Mouse (Mus musculus) stomach, embryonic 14.5 days (tissue): ENCODE measurements around the gene Sptan1. TPM values are rescaled to one million over a fixed set of nuclear protein-coding genes. Genes with fewer than 3 reads are reported as not detected.
"Not testable (repeated sequence)": the region's sequence is repeated elsewhere in the genome, so short reads cannot be mapped to it uniquely, and the experiment has no call there.

Experiments
- ATAC-seq: fragments of 200-750 bp; cut with Nextera tagmentation; 2 replicates; pipeline ENCODE4 v1.8.0; 2017; ENCODE audit warnings: low read depth, moderate TSS enrichment; ENCODE audit not compliant: insufficient number of reproducible peaks, insufficient read depth, low FRiP score
- H3K27ac ChIP-seq: fragments of 300-500 bp; sonication (generic); 2 replicates; pipeline ENCODE4 v1.5.1; 2014; ENCODE audit warnings: mild to moderate bottlenecking, low read length, moderate library complexity, mixed read lengths
- H3K27me3 ChIP-seq: fragments of 300-500 bp; sonication (generic); 2 replicates; pipeline ENCODE4 v1.6.1; 2014; ENCODE audit warnings: low read length, control low read depth, mixed read lengths; ENCODE audit not compliant: control insufficient read depth, insufficient read depth
- H3K36me3 ChIP-seq: fragments of 300-500 bp; sonication (generic); 2 replicates; pipeline ENCODE4 v1.6.1; 2014; ENCODE audit warnings: mild to moderate bottlenecking, control low read depth, low read length, moderate library complexity, mixed read lengths; ENCODE audit not compliant: control insufficient read depth, insufficient read depth
- H3K4me1 ChIP-seq: fragments of 300-500 bp; sonication (generic); 2 replicates; pipeline ENCODE4 v1.6.1; 2014; ENCODE audit warnings: low read length, control low read depth, mixed read lengths; ENCODE audit not compliant: control insufficient read depth, insufficient read depth
- H3K4me2 ChIP-seq: fragments of 300-500 bp; sonication (generic); replicated peaks from 2 replicates; pipeline ENCODE4 v1.6.1; 2014; ENCODE audit warnings: low read depth, low read length, control low read depth
- H3K4me3 ChIP-seq: fragments of 300-500 bp; sonication (generic); 2 replicates; pipeline ENCODE4 v1.5.1; 2014; ENCODE audit warnings: low read depth, low read length, control low read depth
- H3K9ac ChIP-seq: fragments of 300-500 bp; sonication (generic); replicated peaks from 2 replicates; pipeline ENCODE4 v1.6.1; 2014; ENCODE audit warnings: low read depth, mild to moderate bottlenecking, control low read depth, low read length, moderate library complexity, mixed read lengths
- H3K9me3 ChIP-seq: fragments of 300-500 bp; sonication (generic); 2 replicates; pipeline ENCODE4 v1.6.1; 2016; ENCODE audit warnings: low read depth, low read length, control low read depth; ENCODE audit not compliant: control insufficient read depth
- WGBS: fragments of 180-500 bp; shearing (Covaris S2); extraction: QIAGEN DNeasy Blood & Tissue Kit; methylation state at CpG from one replicate; pipeline ENCODE4 v1.1.7; 2014; 5-methylcytosine and 5-hydroxymethylcytosine counted together
- polyA plus RNA-seq: library from polyadenylated mRNA; unstranded; fragments of >200 nt; fragmentation: Nextera tagmentation; extraction: Ambion mirVana; gene quantifications from 2 replicates; pipeline ENCODE4 v1.2.1, GENCODE M21; 2014

Sptan1 gene
- polyA plus RNA-seq, 1 experiment from 2014 or later = 136 TPM

- Histone ChIP-seq H3K4me3 (no peak overlapping the region), H3K27ac (no peak overlapping the region), H3K27me3 (no peaks in the 10 kb centered on the region), H3K4me1 (no peaks in the 10 kb centered on the region), H3K9ac (no peak overlapping the region), H3K36me3 (no peaks in the 10 kb centered on the region), H3K9me3 (no peaks in the 10 kb centered on the region), H3K4me2 (no peak overlapping the region)
- no peak for ATAC-seq
- WGBS = 83% methylated on average over 5 of the region's 5 CpGs
Observed at GRCm38 (mm10) chr2:30044550-30044949, 79.2 kb downstream of the Sptan1 start.

DNA sequence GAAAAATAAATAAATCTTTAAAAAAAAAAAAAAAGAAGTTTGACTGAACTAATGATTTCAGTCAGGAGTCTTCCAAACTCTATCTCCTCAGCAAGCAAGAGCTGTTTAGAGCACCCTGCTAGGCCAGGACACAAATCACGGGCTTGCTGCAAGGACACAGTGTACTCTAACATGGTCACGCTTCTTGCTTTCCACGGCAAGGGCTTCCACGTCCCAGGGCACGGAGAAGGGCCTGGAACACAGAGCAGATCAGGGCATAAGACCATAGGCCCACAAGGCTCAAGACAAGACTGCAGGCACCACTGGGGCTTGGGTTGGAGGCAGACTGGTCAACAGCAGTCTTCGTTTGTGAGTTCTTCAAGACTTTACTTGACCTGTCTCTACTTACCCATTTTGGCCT, 81.8 kb downstream of the Sptan1 start:
- no peak overlapping the region for H3K4me2 ChIP-seq
- 97% methylated on average over 6 of the region's 6 CpGs for WGBS
- H3K9me3 ChIP-seq = no peaks in the 10 kb centered on the region

GRCm38 (mm10) chr2:30048101-30048501, 82.7 kb downstream of the Sptan1 start:
- H3K4me3 ChIP-seq = peak overlapping the region; percentile 59
- no peaks in the 10 kb centered on the region for H3K9me3 ChIP-seq
- no peaks in the 10 kb centered on the region for H3K4me1 ChIP-seq
- WGBS = 61% methylated on average over 11 of the region's 11 CpGs
- no peaks in the 10 kb centered on the region for H3K27me3 ChIP-seq
- no peak for ATAC-seq
- peak overlapping the region; percentile 57 for H3K9ac ChIP-seq
- no peak overlapping the region; the same call in 1 of the 2 replicates for H3K27ac ChIP-seq
- H3K4me2 ChIP-seq = peak overlapping the region; percentile 68
- no peaks in the 10 kb centered on the region for H3K36me3 ChIP-seq

More for the DNA sequence above, 81.8 kb downstream of the Sptan1 start:
- no peak overlapping the region for H3K4me3 ChIP-seq
- H3K36me3 ChIP-seq = no peaks in the 10 kb centered on the region
- no peaks in the 10 kb centered on the region for H3K4me1 ChIP-seq
- no peak for ATAC-seq
- H3K9ac ChIP-seq = no peak overlapping the region
- no peak overlapping the region for H3K27ac ChIP-seq
- H3K27me3 ChIP-seq = no peaks in the 10 kb centered on the region

- WGBS = 1% methylated on average over 54 of the region's 54 CpGs
- H3K4me3 ChIP-seq = peak within 1 kb of the TSS; percentile 59
- H3K27ac ChIP-seq = peak within 1 kb of the TSS; percentile 93
- no peaks in the 10 kb centered on the region for H3K27me3 ChIP-seq
- H3K9ac ChIP-seq = peak within 1 kb of the TSS; percentile 57
- no peaks in the 10 kb centered on the region for H3K9me3 ChIP-seq
- peak within 1 kb of the TSS; percentile 68 for H3K4me2 ChIP-seq
- no peaks in the 10 kb centered on the region for H3K4me1 ChIP-seq
- ATAC-seq = peak; percentile 92
- H3K36me3 ChIP-seq = no peaks in the 10 kb centered on the region
Observed at GRCm38 (mm10) chr2:30048699-30049388, 83.5 kb downstream of the Sptan1 start, which contains the start of gene Wdr34. TSS of gene Wdr34 (minus strand) at chr2:30048881.

GRCm38 (mm10) chr2:30049831-30050230, 84.5 kb downstream of the Sptan1 start:
- Histone ChIP-seq H3K27ac (no peak overlapping the region), H3K36me3 (no peaks in the 10 kb centered on the region), H3K4me2 (no peak overlapping the region), H3K9me3 (no peaks in the 10 kb centered on the region), H3K4me1 (no peaks in the 10 kb centered on the region), H3K4me3 (no peak overlapping the region), H3K27me3 (no peaks in the 10 kb centered on the region), H3K9ac (no peak overlapping the region)
- no peak for ATAC-seq
- 90% methylated on average over 3 of the region's 3 CpGs for WGBS

GRCm38 (mm10) chr2:30051992-30052761, 86.8 kb downstream of the Sptan1 start:
- Histone ChIP-seq H3K4me3 (no peak overlapping the region), H3K27ac (no peak overlapping the region), H3K4me2 (no peak overlapping the region), H3K9me3 (no peaks in the 10 kb centered on the region), H3K36me3 (no peaks in the 10 kb centered on the region), H3K4me1 (0 out of 2 replicates have a peak, but pooled peaks cover 1% of the 10 kb centered on the region), H3K27me3 (no peaks in the 10 kb centered on the region), H3K9ac (no peak overlapping the region)
- ATAC-seq = no peak
- 42% methylated on average over 6 of the region's 6 CpGs for WGBS

DNA sequence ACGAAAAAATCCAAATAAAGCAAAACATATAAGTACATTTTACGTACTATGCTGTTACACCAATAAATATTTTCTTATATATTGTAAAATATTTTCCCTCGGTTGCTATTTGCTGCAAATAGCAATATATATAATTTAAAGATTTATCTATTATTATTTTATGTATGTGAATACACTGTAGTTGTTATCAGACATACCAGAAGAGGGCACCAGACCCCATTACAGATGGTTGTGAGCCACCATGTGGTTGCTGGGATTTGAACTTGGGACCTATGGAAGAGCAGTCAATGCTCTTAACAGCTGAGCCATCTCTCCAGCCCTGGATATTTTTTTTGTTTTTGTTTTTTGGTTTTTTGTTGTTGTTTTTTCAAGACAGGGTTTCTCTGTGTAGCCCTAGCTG, 90.0 kb downstream of the Sptan1 start:
- H3K27ac ChIP-seq, H3K4me2 ChIP-seq, H3K4me1 ChIP-seq, H3K27me3 ChIP-seq, H3K9ac ChIP-seq, H3K36me3 ChIP-seq, H3K9me3 ChIP-seq, H3K4me3 ChIP-seq, ATAC-seq: not testable (repeated sequence)
- 95% methylated on average over 3 of the region's 3 CpGs for WGBS

DNA sequence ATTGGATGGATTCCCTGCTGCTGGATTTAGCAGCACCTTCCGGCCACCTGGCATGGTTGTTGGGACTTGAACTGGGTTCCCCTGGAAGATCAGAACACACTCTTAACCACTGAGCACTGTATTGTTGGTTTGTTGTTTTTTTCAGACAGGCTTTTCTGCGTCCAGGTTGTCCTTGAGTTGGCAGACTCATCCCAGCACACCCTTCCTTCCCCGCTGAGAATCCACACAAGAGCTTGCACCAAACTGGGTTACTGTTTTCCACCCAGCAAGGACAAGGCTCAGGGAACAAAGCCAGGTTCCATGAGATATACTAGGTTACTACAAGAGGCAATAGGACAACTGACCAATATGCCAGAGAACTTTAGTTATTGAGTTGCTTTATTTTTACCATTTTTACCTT, 91.4 kb downstream of the Sptan1 start:
- no peak overlapping the region for H3K4me2 ChIP-seq
- no peak overlapping the region for H3K4me3 ChIP-seq
- H3K4me1 ChIP-seq = peaks cover 7% of the 10 kb centered on the region; the same call in 1 of the 2 replicates
- H3K27ac ChIP-seq = no peak overlapping the region
- ATAC-seq = no peak
- H3K9ac ChIP-seq = no peak overlapping the region
- H3K9me3 ChIP-seq = no peaks in the 10 kb centered on the region
- H3K36me3 ChIP-seq = no peaks in the 10 kb centered on the region
- H3K27me3 ChIP-seq = no peaks in the 10 kb centered on the region
- 79% methylated on average over 3 of the region's 3 CpGs for WGBS
